Mouse (Mus musculus) small intestine, adult 2 months (tissue): ENCODE data around the gene Fabp1. TPM values are rescaled to one million over a fixed set of nuclear protein-coding genes. Genes with fewer than 3 reads are reported as not detected.

Source experiments
- H3K27ac ChIP-seq: fragments of 200-500 bp; 2 replicates; pipeline ENCODE4 v1.5.1; 2012; ENCODE audit warnings: low read depth, low read length, control low read depth, inconsistent platforms; ENCODE audit not compliant: insufficient read depth
- H3K27me3 ChIP-seq: fragments of 200-500 bp; 2 replicates; pipeline ENCODE4 v1.6.1; 2012; ENCODE audit warnings: mild to moderate bottlenecking, moderate library complexity, low read length, inconsistent platforms; ENCODE audit not compliant: control insufficient read depth, insufficient read depth
- H3K36me3 ChIP-seq: fragments of 200-500 bp; 2 replicates; pipeline ENCODE4 v1.6.1; 2012; ENCODE audit warnings: mild to moderate bottlenecking, low read length, control low read depth, inconsistent platforms; ENCODE audit not compliant: control insufficient read depth, insufficient read depth
- H3K4me1 ChIP-seq: fragments of 200-500 bp; 2 replicates; pipeline ENCODE4 v1.6.1; 2012; ENCODE audit warnings: low read length, inconsistent platforms, mixed read lengths; ENCODE audit not compliant: control insufficient read depth, insufficient read depth, insufficient read length
- H3K4me3 ChIP-seq: fragments of 200-500 bp; 2 replicates; pipeline ENCODE4 v1.5.1; 2012; ENCODE audit warnings: low read depth, mild to moderate bottlenecking, control low read depth, inconsistent platforms, low read length, moderate library complexity
- CTCF ChIP-seq: fragments of 200-500 bp; IDR thresholded peaks from 2 replicates; pipeline ENCODE4 v1.5.1; 2012; ENCODE audit warnings: low read depth, mild to moderate bottlenecking, control low read depth, inconsistent platforms, low read length, moderate library complexity, mixed read lengths; ENCODE audit not compliant: insufficient replicate concordance, insufficient read length; ENCODE audit errors: extremely low read depth
- POLR2A ChIP-seq: fragments of 200-500 bp; IDR thresholded peaks from 2 replicates; pipeline ENCODE4 v1.6.1; 2012; ENCODE audit warnings: low read depth, mild to moderate bottlenecking, control low read depth, inconsistent platforms, low read length, moderate library complexity
- WGBS: fragments of 180-500 bp; shearing (Covaris S2); methylation state at CpG from one replicate; pipeline ENCODE4 v1.1.7; 2018; 5-methylcytosine and 5-hydroxymethylcytosine counted together
- polyA plus RNA-seq: library from polyadenylated mRNA; depleted of rRNA; stranded (reverse); fragments of >200 nt; gene quantifications from 2 replicates; pipeline ENCODE4 v1.2.3, GENCODE M21; 2012; rRNA removed

The Fabp1 gene
- polyA plus RNA-seq, 1 experiment: 118 TPM

DNA sequence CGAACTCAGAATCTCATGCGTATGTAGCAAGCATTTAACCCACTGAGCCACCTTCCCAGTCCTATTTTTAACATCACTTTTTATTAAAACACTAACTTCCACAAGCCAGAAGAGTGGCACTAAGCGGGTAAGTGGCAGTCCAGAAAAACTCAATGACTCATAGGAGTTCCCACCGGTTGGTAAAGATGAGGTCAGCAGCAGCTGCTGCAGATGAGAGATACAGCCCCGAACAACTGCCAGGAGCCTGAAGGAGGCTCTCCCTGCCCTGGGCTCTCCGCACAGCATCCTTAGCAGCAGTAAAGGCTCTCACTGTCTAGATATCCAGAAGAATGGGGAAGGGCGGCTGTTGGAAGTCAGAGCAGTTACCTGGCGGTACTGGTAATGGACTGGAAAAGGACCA is 51.3 kb downstream of the Fabp1 start:
- Histone ChIP-seq H3K4me3 (no peak overlapping the region), H3K36me3 (no peaks in the 10 kb centered on the region), H3K27me3 (no peaks in the 10 kb centered on the region), H3K27ac (no peak overlapping the region), H3K4me1 (peaks cover 11% of the 10 kb centered on the region; the same call in 1 of the 2 replicates)
- TF ChIP-seq POLR2A (no peak), CTCF (no peak)
- 63% methylated on average over 8 of the region's 8 CpGs for WGBS

DNA sequence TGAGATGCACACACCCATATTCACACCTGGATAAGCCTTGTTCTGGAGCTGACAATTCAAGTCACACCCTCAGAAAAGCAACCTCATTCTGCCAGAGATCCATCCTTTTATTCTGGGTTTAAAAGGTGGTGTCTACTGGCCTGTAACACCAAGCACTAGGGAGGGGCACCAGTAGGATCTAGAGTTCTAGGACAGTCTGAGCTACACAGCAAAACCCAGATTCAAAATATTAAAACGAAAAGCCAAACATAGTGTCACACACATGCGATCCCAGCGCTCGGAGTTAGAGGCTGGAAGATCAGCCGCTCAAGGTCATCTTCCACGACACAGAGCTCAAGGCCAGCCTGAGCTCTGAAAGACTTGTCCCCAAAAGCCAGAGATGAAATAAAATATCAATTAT is 54.8 kb downstream of the Fabp1 start:
- peaks cover 5% of the 10 kb centered on the region; the same call in 1 of the 2 replicates for H3K4me1 ChIP-seq
- no peak for TF ChIP-seq POLR2A
- no peak for TF ChIP-seq CTCF
- H3K36me3 ChIP-seq: no peaks in the 10 kb centered on the region
- H3K27ac ChIP-seq: no peak overlapping the region
- H3K4me3 ChIP-seq: no peak overlapping the region
- H3K27me3 ChIP-seq: no peaks in the 10 kb centered on the region
- WGBS: 87% methylated on average over 6 of the region's 6 CpGs

Other genes starting within 250 kb of the Fabp1 start
- not detected in 2 replicates for gene Foxi3, start 243.3 kb upstream of the Fabp1 start, polyA plus RNA-seq
- gene Thnsl2, start 55.4 kb upstream of the Fabp1 start, polyA plus RNA-seq: 10.0 and 23.1 TPM in 2 replicates
- 2.7 and 6.9 TPM in 2 replicates for gene Krcc1, start 71.8 kb downstream of the Fabp1 start, polyA plus RNA-seq
- 0.04 TPM in 1 of 2 replicates, not detected in the other for gene Smyd1, start 122.4 kb downstream of the Fabp1 start, polyA plus RNA-seq
- gene Cd8b1, start 123.0 kb downstream of the Fabp1 start, polyA plus RNA-seq: 1.3 and 1.9 TPM in 2 replicates
- gene Cd8a, start 173.6 kb downstream of the Fabp1 start, polyA plus RNA-seq: 4.2 and 6.4 TPM in 2 replicates
- gene Rmnd5a, start 240.8 kb downstream of the Fabp1 start, polyA plus RNA-seq: 4.9 and 12.5 TPM in 2 replicates